Mouse (Mus musculus) ES-E14 (cell line): ENCODE measurements around the gene Lrp5.

Experiments
- CHD2 ChIP-seq: IDR thresholded peaks from 2 replicates; pipeline ENCODE4 v1.6.1; 2014; ENCODE audit warnings: mild to moderate bottlenecking, low read depth, low read length, inconsistent platforms
- ZC3H11A ChIP-seq: IDR thresholded peaks from 2 replicates; pipeline ENCODE4 v1.6.1; 2012; ENCODE audit warnings: low read depth, mild to moderate bottlenecking, inconsistent platforms, low read length, borderline replicate concordance
- ZNF384 ChIP-seq: IDR thresholded peaks from 2 replicates; pipeline ENCODE4 v1.6.1; 2012; ENCODE audit warnings: low read depth, low read length, inconsistent platforms

GRCm38 (mm10) chr19:3593379-3594055 is 92.8 kb downstream of the Lrp5 start:
- TF ChIP-seq ZNF384 = no peak
- no peak for TF ChIP-seq ZC3H11A
- TF ChIP-seq CHD2 = no peak
